Mouse (Mus musculus): ENCODE data around the gene Notch2. TPM values are rescaled to one million over a fixed set of nuclear protein-coding genes. Genes with fewer than 3 reads are reported as not detected.
A peak's percentile ranks its signal among the peaks of the same experiment; 100 is the strongest.

Gene Notch2
- polyA plus RNA-seq, 1 experiment from 2014 or later, result 29.6 TPM

GRCm38 (mm10) chr3:98004231-98004630 is 9.1 kb upstream of the Notch2 start:
- H3K27ac ChIP-seq, result no peak overlapping the region
- DNase-seq (ENCODE audit: low spot score), result no peak
- 79% methylated on average over 3 of the region's 3 CpGs for WGBS
- H3K9me3 ChIP-seq (replicated peaks), result no peaks in the 10 kb centered on the region
- no peak overlapping the region for H3K4me3 ChIP-seq
- H3K4me1 ChIP-seq, result peaks cover 5% of the 10 kb centered on the region
- H3K36me3 ChIP-seq, result no peaks in the 10 kb centered on the region
- no peaks in the 10 kb centered on the region for H3K27me3 ChIP-seq (ENCODE audit: low read depth, poor library complexity, severe bottlenecking)

GRCm38 (mm10) chr3:98005306-98005705 is 8.0 kb upstream of the Notch2 start:
- no peaks in the 10 kb centered on the region for H3K9me3 ChIP-seq (replicated peaks)
- H3K36me3 ChIP-seq, result no peaks in the 10 kb centered on the region
- peaks cover 5% of the 10 kb centered on the region for H3K4me1 ChIP-seq
- WGBS, result 83% methylated on average over 5 of the region's 5 CpGs
- no peaks in the 10 kb centered on the region for H3K27me3 ChIP-seq (ENCODE audit: low read depth, poor library complexity, severe bottlenecking)
- H3K27ac ChIP-seq, result no peak overlapping the region
- H3K4me3 ChIP-seq, result no peak overlapping the region
- no peak for DNase-seq (ENCODE audit: low spot score)

GRCm38 (mm10) chr3:98006046-98006691 is 7.2 kb upstream of the Notch2 start:
- 78% methylated on average over 8 of the region's 8 CpGs for WGBS
- Histone ChIP-seq H3K4me1 (peaks cover 5% of the 10 kb centered on the region), H3K36me3 (no peaks in the 10 kb centered on the region)

GRCm38 (mm10) chr3:98006973-98007372 is 6.4 kb upstream of the Notch2 start:
- Histone ChIP-seq H3K27me3 (ENCODE audit: low read depth, poor library complexity, severe bottlenecking) (0 out of 2 replicates have a peak, but pooled peaks cover under 1% of the 10 kb centered on the region), H3K4me1 (peaks cover 5% of the 10 kb centered on the region), H3K27ac (no peak overlapping the region), H3K9me3 (replicated peaks) (no peaks in the 10 kb centered on the region), H3K4me3 (no peak overlapping the region), H3K36me3 (no peaks in the 10 kb centered on the region)
- 89% methylated on average over 5 of the region's 5 CpGs for WGBS
- DNase-seq (ENCODE audit: low spot score), result no peak

More at GRCm38 (mm10) chr3:98006046-98006691, 7.2 kb upstream of the Notch2 start:
- DNase-seq (ENCODE audit: low spot score), result no peak
- Histone ChIP-seq H3K27ac (no peak overlapping the region), H3K9me3 (replicated peaks) (no peaks in the 10 kb centered on the region), H3K4me3 (no peak overlapping the region), H3K27me3 (ENCODE audit: low read depth, poor library complexity, severe bottlenecking) (no peaks in the 10 kb centered on the region)

GRCm38 (mm10) chr3:98008143-98008542 is 5.2 kb upstream of the Notch2 start:
- H3K4me1 ChIP-seq, result peaks cover 11% of the 10 kb centered on the region
- 95% methylated on average over 6 of the region's 6 CpGs for WGBS
- H3K27ac ChIP-seq, result no peak overlapping the region

GRCm38 (mm10) chr3:98009190-98009840 is 4.0 kb upstream of the Notch2 start:
- no peak overlapping the region for H3K27ac ChIP-seq
- WGBS, result 71% methylated on average over 7 of the region's 7 CpGs
- no peak for DNase-seq (ENCODE audit: low spot score)
- H3K4me1 ChIP-seq, result peaks cover 19% of the 10 kb centered on the region
- no peaks in the 10 kb centered on the region for H3K9me3 ChIP-seq (replicated peaks)
- no peaks in the 10 kb centered on the region for H3K36me3 ChIP-seq
- 0 out of 2 replicates have a peak, but pooled peaks cover 4% of the 10 kb centered on the region for H3K27me3 ChIP-seq (ENCODE audit: low read depth, poor library complexity, severe bottlenecking)
- no peak overlapping the region for H3K4me3 ChIP-seq

More at GRCm38 (mm10) chr3:98008143-98008542, 5.2 kb upstream of the Notch2 start:
- H3K36me3 ChIP-seq, result no peaks in the 10 kb centered on the region
- no peak overlapping the region for H3K4me3 ChIP-seq
- H3K9me3 ChIP-seq (replicated peaks), result no peaks in the 10 kb centered on the region
- 0 out of 2 replicates have a peak, but pooled peaks cover 4% of the 10 kb centered on the region for H3K27me3 ChIP-seq (ENCODE audit: low read depth, poor library complexity, severe bottlenecking)
- DNase-seq (ENCODE audit: low spot score), result no peak

- WGBS, result 2% methylated on average over 18 of the region's 18 CpGs
- peak overlapping the region; percentile 98 for H3K27ac ChIP-seq
- H3K4me1 ChIP-seq, result peaks cover 49% of the 10 kb centered on the region
- H3K36me3 ChIP-seq, result no peaks in the 10 kb centered on the region
- H3K9me3 ChIP-seq (replicated peaks), result no peaks in the 10 kb centered on the region
- DNase-seq (ENCODE audit: low spot score), result no peak
- peak overlapping the region; percentile 98 for H3K4me3 ChIP-seq
- H3K27me3 ChIP-seq (ENCODE audit: low read depth, poor library complexity, severe bottlenecking), result 0 out of 2 replicates have a peak, but pooled peaks cover 4% of the 10 kb centered on the region
Measured at GRCm38 (mm10) chr3:98013086-98013400, 284 bp upstream of the Notch2 start.

GRCm38 (mm10) chr3:98015205-98016171 is 2.2 kb downstream of the Notch2 start:
- Histone ChIP-seq H3K4me1 (peaks cover 74% of the 10 kb centered on the region), H3K27me3 (ENCODE audit: low read depth, poor library complexity, severe bottlenecking) (0 out of 2 replicates have a peak, but pooled peaks cover 4% of the 10 kb centered on the region), H3K9me3 (replicated peaks) (no peaks in the 10 kb centered on the region), H3K27ac (no peak overlapping the region), H3K36me3 (no peaks in the 10 kb centered on the region), H3K4me3 (peak overlapping the region; percentile 98)
- DNase-seq (ENCODE audit: low spot score), result no peak
- WGBS, result 78% methylated on average over 14 of the region's 14 CpGs

- Histone ChIP-seq H3K4me1 (peaks cover 78% of the 10 kb centered on the region), H3K27ac (no peak overlapping the region), H3K36me3 (no peaks in the 10 kb centered on the region), H3K27me3 (ENCODE audit: low read depth, poor library complexity, severe bottlenecking) (0 out of 2 replicates have a peak, but pooled peaks cover 3% of the 10 kb centered on the region), H3K9me3 (replicated peaks) (no peaks in the 10 kb centered on the region), H3K4me3 (no peak overlapping the region)
- WGBS, result 77% methylated on average over 5 of the region's 5 CpGs
- DNase-seq (ENCODE audit: low spot score), result no peak
Measured at GRCm38 (mm10) chr3:98016901-98017591, 3.7 kb downstream of the Notch2 start.

GRCm38 (mm10) chr3:98018187-98018586 is 4.9 kb downstream of the Notch2 start:
- WGBS, result 88% methylated on average over 4 of the region's 4 CpGs
- DNase-seq (ENCODE audit: low spot score), result no peak
- H3K27me3 ChIP-seq (ENCODE audit: low read depth, poor library complexity, severe bottlenecking), result no peaks in the 10 kb centered on the region
- H3K27ac ChIP-seq, result no peak overlapping the region
- peaks cover 72% of the 10 kb centered on the region for H3K4me1 ChIP-seq
- H3K4me3 ChIP-seq, result no peak overlapping the region
- H3K9me3 ChIP-seq (replicated peaks), result no peaks in the 10 kb centered on the region
- no peaks in the 10 kb centered on the region for H3K36me3 ChIP-seq

- H3K27ac ChIP-seq, result no peak overlapping the region
- no peak for DNase-seq (ENCODE audit: low spot score)
- H3K4me3 ChIP-seq, result no peak overlapping the region
- H3K9me3 ChIP-seq (replicated peaks), result no peaks in the 10 kb centered on the region
- no peaks in the 10 kb centered on the region for H3K27me3 ChIP-seq (ENCODE audit: low read depth, poor library complexity, severe bottlenecking)
- H3K36me3 ChIP-seq, result no peaks in the 10 kb centered on the region
- 80% methylated on average over 9 of the region's 9 CpGs for WGBS
- peaks cover 73% of the 10 kb centered on the region for H3K4me1 ChIP-seq
Measured at GRCm38 (mm10) chr3:98020431-98021229, 7.3 kb downstream of the Notch2 start.

All from limb, embryonic 10.5 days (tissue).